In genomic region chr3:107100811-107101455, GRCm38 (mm10) we compare ENCODE assay signal across 8 mouse cellular contexts. TPM values are rescaled to one million over a fixed set of nuclear protein-coding genes. Genes with fewer than 3 reads are reported as not detected.
DNase-seq lines count a peak whose midpoint lies in the region; ATAC-seq and TF ChIP-seq lines count a peak whose summit lies in the region.

TSS of gene Kcna2 (plus strand) at chr3:107101146.

- ATAC-seq in heart, embryonic 12.5 days (ENCODE audit: insufficient number of reproducible peaks, low FRiP score) = no peak
- ATAC-seq in activated CD4-positive, CD25-positive, alpha-beta regulatory T cell, adult 4 months = no peak

- in situ Hi-C loops in CH12.LX (cut with MboI; ENCODE audit: low pct_ligation_motif_present, low pct_unique_long_range_greater_than_20kb, low sequenced_read_pairs) = no loop called here

- peak within 1 kb of the TSS; percentile 63 for H3K4me3 ChIP-seq in heart, embryonic 12.5 days
- H3K4me3 ChIP-seq in CH12.LX (replicated peaks in 1 of 3; ENCODE audit: low read depth in 2 of 3, low read length in 2 of 3, poor library complexity in 1 of 3) = no peak within 1 kb of the TSS

- H3K4me1 ChIP-seq in heart, embryonic 12.5 days (replicated peaks) = peaks cover 17% of the 10 kb centered on the region
- H3K4me1 ChIP-seq in CH12.LX (ENCODE audit: control insufficient read depth in 1 of 2, insufficient read depth in 2 of 2) = peaks cover 6 to 29% of the 10 kb centered on the region in 2 experiments

- intact Hi-C loops in heart, postnatal 36 days (cut with DNase I) = no loop called here

- TF ChIP-seq POLR2A in CH12.LX (IDR thresholded peaks at IDR 0.05; ENCODE audit: low read depth, low read length) = no peak

- H3K79me2 ChIP-seq in CH12.LX (replicated peaks; ENCODE audit: control insufficient read depth, extremely low read depth, insufficient read depth, poor library complexity, severe bottlenecking) = no peaks in the 10 kb centered on the region

- H3K4me2 ChIP-seq in heart, embryonic 12.5 days = peak within 1 kb of the TSS; percentile 99
- H3K4me2 ChIP-seq in CH12.LX (ENCODE audit: insufficient read depth, low read depth, poor library complexity, severe bottlenecking) = peak within 1 kb of the TSS; percentile 27

- no peak for TF ChIP-seq RAD21 in CH12.LX (IDR thresholded peaks at IDR 0.05; ENCODE audit: low read depth, low read length)

- H3K9me3 ChIP-seq in heart, embryonic 12.5 days (replicated peaks) = no peaks in the 10 kb centered on the region
- peaks cover 3% of the 10 kb centered on the region for H3K9me3 ChIP-seq in CH12.LX (replicated peaks; ENCODE audit: low read length)

- H3K27me3 ChIP-seq in heart, embryonic 12.5 days (replicated peaks) = peaks cover 92% of the 10 kb centered on the region
- H3K27me3 ChIP-seq in CH12.LX (replicated peaks) = no peaks in the 10 kb centered on the region

- dilution Hi-C loops in CH12.LX (cut with MboI; ENCODE audit: extremely low pct_ligation_motif_present, extremely low pct_unique_long_range_greater_than_20kb, low sequenced_read_pairs) = no loop called here

- H3K9ac ChIP-seq in heart, embryonic 12.5 days = peak within 1 kb of the TSS; percentile 62
- H3K9ac ChIP-seq in CH12.LX (ENCODE audit: insufficient read depth, low read depth) = no peak within 1 kb of the TSS

- TF ChIP-seq CTCF in CH12.LX (conservative IDR thresholded peaks at IDR 0.05 in 1 of 2, IDR thresholded peaks at IDR 0.05 in 1 of 2; ENCODE audit: low read depth in 2 of 2, low read length in 2 of 2) = no peak

- WGBS in heart, embryonic 12.5 days = 4% methylated on average over 16 of the region's 16 CpGs

- no peak for DNase-seq in heart, postnatal 36 days
- DNase-seq in CH12.LX (ENCODE audit: extremely low read depth) = no peak
- peak; percentile 24 for DNase-seq in embryo, embryonic 11 days
- peak in 1 of 2 experiments; percentile 23 for DNase-seq in layer of hippocampus, postnatal 25 days (ENCODE audit: extremely low spot score in 1 of 2, low spot score in 1 of 2)
- DNase-seq in neural tube, embryonic 10.5 days (ENCODE audit: extremely low spot score, low spot score) = peak; percentile 43
- DNase-seq in B cell, adult 2 months = no peak

- H3K36me3 ChIP-seq in heart, embryonic 12.5 days = no peaks in the 10 kb centered on the region
- no peaks in the 10 kb centered on the region for H3K36me3 ChIP-seq in CH12.LX (replicated peaks in 1 of 2; ENCODE audit: control insufficient read depth in 1 of 2, insufficient read depth in 1 of 2, low read length in 1 of 2)

- TF ChIP-seq EP300 in CH12.LX (IDR thresholded peaks at IDR 0.05; ENCODE audit: low read length) = no peak

- H3K27ac ChIP-seq in heart, embryonic 12.5 days (ENCODE audit: poor library complexity, severe bottlenecking) = no peak within 1 kb of the TSS
- H3K27ac ChIP-seq in CH12.LX (ENCODE audit: insufficient read depth, low read depth) = no peak within 1 kb of the TSS

TF ChIP-seq in CH12.LX, 34 proteins besides CTCF, POLR2A, EP300 and RAD21:
- no peak for TF ChIP-seq GABPA (IDR thresholded peaks at IDR 0.05; ENCODE audit: insufficient replicate concordance, low read depth, low read length)
- no peak for TF ChIP-seq ETS1 (conservative IDR thresholded peaks at IDR 0.05; ENCODE audit: low read depth, low read length)
- no peak for TF ChIP-seq MAFK (IDR thresholded peaks at IDR 0.05; ENCODE audit: insufficient replicate concordance, low read length)
- no peak for TF ChIP-seq ZC3H11A (IDR thresholded peaks at IDR 0.05; ENCODE audit: low read depth, low read length)
- TF ChIP-seq HCFC1 (IDR thresholded peaks at IDR 0.05; ENCODE audit: low read depth, low read length) = no peak

RNA-seq across cellular contexts. Expression of gene Kcna2, which starts in this region (rescaled TPM):
- polyA plus RNA-seq in heart, embryonic 12.5 days (2016; fragmentation: Nextera tagmentation; extraction: Ambion mirVana) = 0.03 TPM in 1 of 2 replicates, not detected in the other
- 1 to 10 TPM; 1.6 to 1.8 TPM for total RNA-seq in heart, postnatal 36 days (2021)
- total RNA-seq in CH12.LX (2012; rRNA removed) = not detected in 2 replicates
- total RNA-seq in CH12.LX (2014; rRNA removed) = not detected in 2 replicates
- not detected in 2 replicates for polyA plus RNA-seq in CH12.LX (2012; ENCODE audit: insufficient read length, low read depth)
- total RNA-seq in layer of hippocampus, postnatal 25 days (2021) = 10 to 100 TPM; 79.9 to 97.7 TPM
- under 1 TPM; 0.10 to 0.13 TPM for polyA plus RNA-seq in activated CD4-positive, CD25-positive, alpha-beta regulatory T cell, adult 4 months (2017; shearing (Covaris generic))

Comparison
In these comparisons a context has a peak if more than half of its experiments do, and no peak if none do; other contexts are left out.
1. RNA of gene Kcna2 (total RNA-seq): 79.9 to 97.7 TPM in layer of hippocampus, postnatal 25 days; 1.6 to 1.8 TPM in heart, postnatal 36 days and not detected in CH12.LX; every median in the first group is over 10 times any median in the second.
2. DNase-seq: peak in embryo, embryonic 11 days (single experiment) and neural tube, embryonic 10.5 days (single experiment); none in heart, postnatal 36 days (0 of 2), CH12.LX (single experiment) and B cell, adult 2 months (0 of 2).